Mouse (Mus musculus): ENCODE data around the gene Smug1. TPM values are rescaled to one million over a fixed set of nuclear protein-coding genes. Genes with fewer than 3 reads are reported as not detected.

Gene Smug1
- polyA plus RNA-seq, 1 experiment from 2014 or later: 17.6 TPM

DNA sequence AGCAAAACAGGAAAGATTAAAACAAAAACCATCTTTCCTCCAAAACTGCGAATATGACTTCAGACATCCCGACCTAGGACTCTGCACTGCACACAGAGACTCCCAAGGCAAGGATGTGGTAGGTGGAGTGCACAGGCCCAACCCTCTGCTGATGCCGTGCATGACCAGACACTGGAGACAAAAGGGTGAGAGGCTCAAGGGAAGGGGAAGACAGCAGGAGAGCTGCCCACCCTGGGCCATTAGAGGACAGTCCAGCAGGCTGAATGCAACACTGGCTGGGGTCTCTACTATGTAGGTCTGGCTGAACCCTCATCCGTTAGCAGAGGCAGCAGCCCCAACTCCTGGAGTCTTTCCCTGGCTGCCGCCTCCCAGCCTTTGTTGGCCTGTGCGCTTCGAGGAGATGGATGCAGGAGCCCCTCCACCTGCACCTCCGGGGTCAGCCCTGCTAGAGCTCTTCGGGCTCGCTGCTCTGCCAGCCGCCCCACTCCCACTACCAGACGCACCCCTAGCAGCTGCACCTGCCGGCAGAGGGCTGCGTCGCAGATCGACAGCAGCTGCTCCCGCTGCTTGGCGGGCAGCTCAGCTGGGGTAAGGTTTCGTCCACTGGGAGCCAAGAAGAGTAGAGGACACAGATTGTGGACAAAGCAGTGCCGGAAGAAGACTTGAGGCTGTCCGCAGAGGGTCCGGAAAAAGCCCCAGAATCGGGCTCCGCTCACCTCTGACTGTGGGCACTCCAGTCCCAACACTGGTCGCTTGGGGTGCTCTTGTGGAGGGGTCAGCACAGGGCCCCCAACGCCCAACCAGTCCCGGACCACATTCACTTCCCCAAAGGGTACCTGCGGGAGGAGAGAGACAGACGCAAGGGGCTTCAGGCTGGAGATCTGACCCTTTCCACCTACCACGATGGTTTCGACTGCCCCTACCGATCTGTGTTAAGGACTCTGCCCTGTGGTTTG, 11.2 kb downstream of the Smug1 start:
- Histone ChIP-seq H3K4me1 (no peaks in the 10 kb centered on the region), H3K4me3 (no peak overlapping the region), H3K9me3 (no peaks in the 10 kb centered on the region), H3K36me3 (peaks cover 4% of the 10 kb centered on the region; the same call in 1 of the 2 replicates), H3K4me2 (no peak overlapping the region), H3K27me3 (peaks cover 4% of the 10 kb centered on the region; the same call in 1 of the 2 replicates), H3K9ac (no peak overlapping the region), H3K27ac (no peak overlapping the region)
- 36% methylated on average over 32 of the region's 32 CpGs for WGBS
- no peak for ATAC-seq (ENCODE audit: borderline replicate concordance, extremely low read depth, low FRiP score, low TSS enrichment)

GRCm38 (mm10) chr15:103152890-103153610, 13.8 kb downstream of the Smug1 start:
- Histone ChIP-seq H3K4me2 (no peak overlapping the region), H3K9me3 (no peaks in the 10 kb centered on the region), H3K36me3 (peaks cover 4% of the 10 kb centered on the region; the same call in 1 of the 2 replicates), H3K4me1 (no peaks in the 10 kb centered on the region), H3K4me3 (no peak overlapping the region), H3K27ac (no peak overlapping the region), H3K27me3 (peaks cover 25% of the 10 kb centered on the region), H3K9ac (no peak overlapping the region)
- 77% methylated on average over 4 of the region's 4 CpGs for WGBS
- ATAC-seq (ENCODE audit: borderline replicate concordance, extremely low read depth, low FRiP score, low TSS enrichment): no peak

DNA sequence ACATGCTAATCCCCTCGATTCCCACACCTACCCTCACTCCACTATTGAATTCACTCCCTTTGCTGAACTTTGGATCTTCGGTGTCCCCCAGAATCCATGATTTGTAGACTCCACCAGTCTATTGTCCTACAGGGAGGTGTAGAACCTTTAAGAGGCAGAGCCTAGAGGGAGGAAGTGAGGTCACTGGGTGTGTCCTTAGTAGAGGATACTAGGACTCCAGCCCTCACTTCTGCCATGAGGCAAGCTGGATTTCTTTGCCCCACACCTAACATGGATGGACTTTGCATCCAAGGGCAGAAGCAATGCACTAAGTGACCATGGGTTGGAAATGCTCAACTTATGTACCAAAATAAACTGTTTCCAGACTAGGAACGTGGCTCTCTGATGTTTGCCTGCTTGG, 14.5 kb downstream of the Smug1 start:
- Histone ChIP-seq H3K36me3 (peaks cover 4% of the 10 kb centered on the region; the same call in 1 of the 2 replicates), H3K4me1 (no peaks in the 10 kb centered on the region), H3K9ac (no peak overlapping the region), H3K27ac (no peak overlapping the region), H3K4me2 (no peak overlapping the region), H3K9me3 (no peaks in the 10 kb centered on the region), H3K27me3 (peaks cover 32% of the 10 kb centered on the region), H3K4me3 (no peak overlapping the region)
- ATAC-seq (ENCODE audit: borderline replicate concordance, extremely low read depth, low FRiP score, low TSS enrichment): no peak
- WGBS: 83% methylated on average over 3 of the region's 3 CpGs

- peak; percentile 31; the same call in 1 of the 2 replicates for ATAC-seq (ENCODE audit: borderline replicate concordance, extremely low read depth, low FRiP score, low TSS enrichment)
- 53% methylated on average over 9 of the region's 9 CpGs for WGBS
- no peak overlapping the region for H3K4me3 ChIP-seq
- no peaks in the 10 kb centered on the region for H3K9me3 ChIP-seq
- H3K36me3 ChIP-seq: no peaks in the 10 kb centered on the region
- no peak overlapping the region for H3K9ac ChIP-seq
- H3K4me2 ChIP-seq: no peak overlapping the region
- H3K27me3 ChIP-seq: peaks cover 74% of the 10 kb centered on the region
- no peak overlapping the region for H3K27ac ChIP-seq
- peaks cover 9% of the 10 kb centered on the region for H3K4me1 ChIP-seq
Observed at GRCm38 (mm10) chr15:103147779-103148178, 19.1 kb downstream of the Smug1 start.

DNA sequence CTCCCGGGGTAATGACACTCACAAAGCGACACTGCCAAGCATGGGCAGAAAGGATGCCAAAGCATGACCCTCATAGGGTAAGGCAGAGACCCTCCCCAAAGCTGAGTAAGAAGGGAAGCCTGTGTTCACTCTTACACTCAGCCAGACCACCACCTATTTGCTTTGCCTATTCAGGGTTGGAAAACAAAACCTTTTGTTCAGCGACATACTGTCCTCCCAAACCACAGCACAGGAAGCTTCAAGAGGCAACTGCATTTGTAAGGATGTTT, 19.5 kb downstream of the Smug1 start:
- Histone ChIP-seq H3K27me3 (peaks cover 76% of the 10 kb centered on the region), H3K27ac (no peak overlapping the region), H3K9ac (no peak overlapping the region), H3K4me3 (peak overlapping the region; percentile 41; the same call in 1 of the 2 replicates), H3K9me3 (no peaks in the 10 kb centered on the region), H3K36me3 (no peaks in the 10 kb centered on the region), H3K4me1 (peaks cover 9% of the 10 kb centered on the region), H3K4me2 (peak overlapping the region; percentile 81)
- ATAC-seq (ENCODE audit: borderline replicate concordance, extremely low read depth, low FRiP score, low TSS enrichment): no peak
- 15% methylated on average over 3 of the region's 3 CpGs for WGBS

DNA sequence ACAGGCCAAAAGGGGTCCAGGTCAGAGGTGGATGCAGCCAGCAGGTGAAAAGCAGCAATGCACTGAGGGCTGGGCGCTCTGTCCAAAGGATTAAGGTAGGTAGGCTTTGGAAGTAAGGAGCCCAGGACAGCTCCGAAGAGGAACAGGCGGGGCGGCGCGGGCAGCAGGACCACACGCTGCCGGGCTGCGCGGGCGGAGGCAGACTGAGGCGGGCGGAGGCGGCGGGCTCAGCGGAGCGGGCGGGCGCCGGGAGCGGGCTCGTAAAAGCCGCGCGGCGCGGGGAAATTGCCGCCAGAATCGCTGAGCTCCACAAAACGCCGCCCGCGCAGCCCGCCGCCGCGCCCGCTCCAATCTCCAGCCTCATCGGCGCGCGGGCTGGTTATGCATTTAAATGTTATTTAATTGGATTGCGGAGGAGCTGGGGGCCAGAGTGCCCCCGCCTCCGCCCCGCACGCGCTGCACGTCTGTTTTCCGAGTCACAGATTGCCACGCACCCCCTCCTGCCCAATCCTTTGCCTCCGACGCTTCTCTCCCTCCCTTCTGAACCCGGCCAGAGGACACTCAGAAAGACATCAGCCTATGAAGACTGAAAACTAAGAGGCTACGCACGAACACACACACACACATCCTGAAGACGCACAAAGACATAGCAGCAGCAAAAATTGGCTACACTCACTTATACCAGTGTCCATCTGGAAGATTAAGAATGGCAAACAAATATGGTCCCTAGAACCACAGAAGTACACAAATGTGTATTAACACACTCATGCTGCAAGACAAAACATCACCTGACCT, 20.1 kb downstream of the Smug1 start:
- WGBS: 1% methylated on average over 57 of the region's 57 CpGs
- H3K9me3 ChIP-seq: no peaks in the 10 kb centered on the region
- peak overlapping the region; percentile 41 for H3K4me3 ChIP-seq
- no peak overlapping the region for H3K27ac ChIP-seq
- ATAC-seq (ENCODE audit: borderline replicate concordance, extremely low read depth, low FRiP score, low TSS enrichment): peak; percentile 43; the same call in 1 of the 2 replicates
- no peaks in the 10 kb centered on the region for H3K36me3 ChIP-seq
- H3K27me3 ChIP-seq: peaks cover 77% of the 10 kb centered on the region
- H3K9ac ChIP-seq: peak overlapping the region; percentile 37
- H3K4me1 ChIP-seq: peaks cover 9% of the 10 kb centered on the region
- H3K4me2 ChIP-seq: peak overlapping the region; percentile 81

GRCm38 (mm10) chr15:103145635-103146299, 21.1 kb downstream of the Smug1 start:
- WGBS: 74% methylated on average over 11 of the region's 11 CpGs
- no peak overlapping the region for H3K4me2 ChIP-seq
- no peak overlapping the region for H3K4me3 ChIP-seq
- no peaks in the 10 kb centered on the region for H3K9me3 ChIP-seq
- H3K27me3 ChIP-seq: peaks cover 87% of the 10 kb centered on the region
- H3K27ac ChIP-seq: no peak overlapping the region
- H3K36me3 ChIP-seq: no peaks in the 10 kb centered on the region
- ATAC-seq (ENCODE audit: borderline replicate concordance, extremely low read depth, low FRiP score, low TSS enrichment): no peak
- peaks cover 9% of the 10 kb centered on the region for H3K4me1 ChIP-seq
- no peak overlapping the region for H3K9ac ChIP-seq

DNA sequence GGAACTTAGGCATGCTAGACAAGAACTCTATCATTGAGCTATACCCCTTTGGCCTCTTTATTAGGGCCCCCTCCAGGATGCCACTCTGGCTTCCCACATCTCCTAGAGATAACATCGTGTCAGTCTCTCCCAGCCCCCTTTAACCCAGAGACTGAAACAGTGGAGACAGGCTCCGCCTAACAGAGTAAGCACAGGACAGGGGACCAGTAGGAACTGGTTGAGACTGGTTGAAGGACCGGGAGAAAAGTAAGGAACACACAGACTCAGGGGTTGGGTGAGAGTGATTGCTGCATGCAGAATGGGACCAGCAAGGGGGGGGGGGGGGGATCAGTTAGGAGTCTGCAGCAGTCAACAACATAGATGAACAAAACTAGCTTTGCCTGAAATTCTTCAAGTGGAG, 22.7 kb downstream of the Smug1 start:
- WGBS: 26% methylated on average over 3 of the region's 3 CpGs
- ATAC-seq (ENCODE audit: borderline replicate concordance, extremely low read depth, low FRiP score, low TSS enrichment): no peak
- H3K27me3 ChIP-seq: peaks cover 84% of the 10 kb centered on the region

DNA sequence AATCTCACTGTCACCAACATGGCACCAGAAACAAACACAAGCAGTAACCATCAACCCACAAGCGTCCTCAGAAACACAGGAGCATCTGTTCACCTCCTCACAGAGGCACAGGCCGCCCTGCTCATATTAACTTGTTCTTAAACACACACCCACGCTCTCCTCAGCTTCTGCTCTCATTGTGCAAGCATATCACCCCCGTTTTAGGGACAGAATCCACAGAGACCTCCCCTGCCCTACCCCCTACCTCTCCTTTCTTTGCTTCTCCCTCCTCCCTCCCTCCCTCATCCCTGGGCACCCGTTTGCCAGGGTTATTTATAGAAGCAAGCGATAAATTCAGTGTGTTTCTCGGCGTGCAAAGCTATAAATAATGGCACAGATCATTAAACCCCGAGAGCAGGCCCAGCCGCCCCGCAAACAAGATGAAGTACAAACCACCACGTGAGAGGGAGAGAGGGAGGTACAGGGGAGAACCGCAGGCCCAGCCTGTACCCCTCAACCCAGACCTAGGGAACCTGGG, 31.4 kb downstream of the Smug1 start:
- Histone ChIP-seq H3K4me3 (no peak overlapping the region), H3K27me3 (peaks cover 63% of the 10 kb centered on the region), H3K4me2 (no peak overlapping the region), H3K27ac (no peak overlapping the region), H3K9ac (no peak overlapping the region), H3K9me3 (no peaks in the 10 kb centered on the region), H3K4me1 (peaks cover 10% of the 10 kb centered on the region; the same call in 1 of the 2 replicates), H3K36me3 (no peaks in the 10 kb centered on the region)
- 24% methylated on average over 13 of the region's 13 CpGs for WGBS
- ATAC-seq (ENCODE audit: borderline replicate concordance, extremely low read depth, low FRiP score, low TSS enrichment): no peak

More for the DNA sequence above, 22.7 kb downstream of the Smug1 start:
- H3K4me1 ChIP-seq: peaks cover 9% of the 10 kb centered on the region
- no peaks in the 10 kb centered on the region for H3K36me3 ChIP-seq
- H3K4me3 ChIP-seq: no peak overlapping the region
- H3K9me3 ChIP-seq: no peaks in the 10 kb centered on the region
- no peak overlapping the region for H3K9ac ChIP-seq
- H3K4me2 ChIP-seq: no peak overlapping the region
- no peak overlapping the region for H3K27ac ChIP-seq

DNA sequence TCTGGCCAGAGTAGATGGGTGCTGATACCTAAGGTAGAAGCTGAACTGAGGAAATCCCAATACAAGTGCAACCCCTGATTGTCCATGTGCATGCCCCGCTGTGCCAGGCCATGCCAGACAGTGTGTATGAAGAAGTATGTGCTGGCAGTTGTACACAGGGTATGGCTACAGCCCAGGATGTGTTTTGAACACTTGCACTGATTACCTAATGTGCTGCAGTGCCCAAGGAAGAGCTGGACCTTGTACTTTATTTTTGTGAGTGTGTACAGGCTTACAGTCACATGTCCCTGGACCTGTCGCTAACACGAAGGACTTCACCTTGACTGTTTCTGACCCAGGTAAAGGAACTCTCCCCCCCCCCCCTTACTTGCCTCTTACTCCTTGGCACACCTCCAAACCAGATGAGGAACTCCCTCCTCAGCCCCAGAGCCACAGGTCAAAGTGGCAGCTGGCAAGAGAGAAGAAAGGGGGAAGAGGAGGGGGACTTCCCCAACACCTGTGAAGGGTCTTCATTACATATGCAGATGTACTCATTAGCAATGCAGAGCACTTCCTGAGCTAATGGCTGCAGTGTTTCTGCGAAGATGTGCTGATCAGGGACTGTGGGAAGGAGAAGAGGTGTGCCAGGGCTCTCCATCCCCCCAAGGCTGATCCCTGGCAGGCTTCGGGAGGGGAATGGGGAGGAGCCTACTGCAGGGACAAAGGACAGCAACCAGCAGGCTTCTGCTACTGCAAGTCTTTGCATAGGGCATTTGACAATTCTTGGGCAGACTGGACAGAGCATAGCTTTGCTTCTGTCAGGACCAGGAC, 32.4 kb downstream of the Smug1 start:
- H3K27ac ChIP-seq: no peak overlapping the region

More for the DNA sequence above, 32.4 kb downstream of the Smug1 start:
- H3K27me3 ChIP-seq: peaks cover 61% of the 10 kb centered on the region
- no peak for ATAC-seq (ENCODE audit: borderline replicate concordance, extremely low read depth, low FRiP score, low TSS enrichment)
- H3K36me3 ChIP-seq: no peaks in the 10 kb centered on the region
- 30% methylated on average over 5 of the region's 5 CpGs for WGBS
- H3K4me1 ChIP-seq: peaks cover 10% of the 10 kb centered on the region; the same call in 1 of the 2 replicates
- no peak overlapping the region for H3K4me2 ChIP-seq
- no peak overlapping the region for H3K4me3 ChIP-seq
- H3K9ac ChIP-seq: no peak overlapping the region
- no peaks in the 10 kb centered on the region for H3K9me3 ChIP-seq
